8 mouse cellular contexts compared by ENCODE assay signal in genomic region chr8:84183261-84184084, GRCm38 (mm10). TPM values are rescaled to one million over a fixed set of nuclear protein-coding genes. Genes with fewer than 3 reads are reported as not detected.
DNase-seq lines count a peak whose midpoint lies in the region; ATAC-seq and TF ChIP-seq lines count a peak whose summit lies in the region.

No protein-coding gene starts in this region.

- peak; percentile 77 for DNase-seq in heart, embryonic 10.5 days (ENCODE audit: low spot score)
- DNase-seq in heart, postnatal 25 days (ENCODE audit: low spot score), result no peak
- peak; percentile 40 for DNase-seq in MEL (ENCODE audit: low read depth, low spot score)
- peak; percentile 72 for DNase-seq in embryonic facial prominence, embryonic 11.5 days (ENCODE audit: low spot score)
- peak; percentile 49 for DNase-seq in lung, postnatal 10 days
- peak; percentile 39 to 57 for DNase-seq in thymus, adult 18-20 months
- DNase-seq in urinary bladder, postnatal 36 days (ENCODE audit: low spot score in 2 of 2), result no peak

- peak overlapping the region; percentile 89 for H3K4me2 ChIP-seq in embryonic facial prominence, embryonic 11.5 days (ENCODE audit: low read depth, low read length)
- peak overlapping the region; percentile 78 for H3K4me2 ChIP-seq in hindbrain, embryonic 15.5 days

- peak overlapping the region; percentile 98 for H3K27ac ChIP-seq in heart, embryonic 10.5 days
- no peak overlapping the region for H3K27ac ChIP-seq in MEL (ENCODE audit: control insufficient read depth, low read depth, low read length)
- H3K27ac ChIP-seq in embryonic facial prominence, embryonic 11.5 days (replicated peaks; ENCODE audit: low read depth, low read length), result peak overlapping the region; percentile 89
- peak overlapping the region; percentile 89 for H3K27ac ChIP-seq in hindbrain, embryonic 15.5 days (replicated peaks)

- H3K4me1 ChIP-seq in heart, embryonic 10.5 days, result peaks cover 64% of the 10 kb centered on the region
- H3K4me1 ChIP-seq in MEL (ENCODE audit: control insufficient read depth in 1 of 2, insufficient read depth in 2 of 2, low read length in 2 of 2), result peaks cover 2 to 11% of the 10 kb centered on the region in 2 experiments; a peak in 3 of 4 replicates
- peaks cover 9% of the 10 kb centered on the region for H3K4me1 ChIP-seq in embryonic facial prominence, embryonic 11.5 days (ENCODE audit: control insufficient read depth, insufficient read depth, low read length)
- H3K4me1 ChIP-seq in hindbrain, embryonic 15.5 days (replicated peaks), result peaks cover 63% of the 10 kb centered on the region

- H3K9me3 ChIP-seq in heart, embryonic 10.5 days, result no peaks in the 10 kb centered on the region
- H3K9me3 ChIP-seq in MEL (replicated peaks; ENCODE audit: insufficient read depth, low read length), result no peaks in the 10 kb centered on the region
- no peaks in the 10 kb centered on the region for H3K9me3 ChIP-seq in embryonic facial prominence, embryonic 11.5 days (replicated peaks; ENCODE audit: control insufficient read depth, low read length)
- no peaks in the 10 kb centered on the region for H3K9me3 ChIP-seq in hindbrain, embryonic 15.5 days

- peak in 1 of 2 experiments; percentile 72; a peak in 3 of 4 replicates for TF ChIP-seq POLR2A in MEL (IDR thresholded peaks at IDR 0.05; ENCODE audit: control insufficient read depth in 1 of 2, insufficient read depth in 1 of 2, low read depth in 1 of 2, low read length in 2 of 2, poor library complexity in 1 of 2)

- H3K79me2 ChIP-seq in MEL (ENCODE audit: control insufficient read depth, insufficient read depth, low read length, poor library complexity), result peaks cover 8% of the 10 kb centered on the region; the same call in 1 of the 2 replicates

- H3K4me3 ChIP-seq in heart, embryonic 10.5 days, result peak overlapping the region; percentile 88
- peak overlapping the region; percentile 75 to 97 for H3K4me3 ChIP-seq in MEL (ENCODE audit: control insufficient read depth in 1 of 2, insufficient read depth in 1 of 2, low read depth in 2 of 2, low read length in 2 of 2)
- peak overlapping the region; percentile 83 for H3K4me3 ChIP-seq in embryonic facial prominence, embryonic 11.5 days (ENCODE audit: low read depth, low read length)
- peak overlapping the region; percentile 71 for H3K4me3 ChIP-seq in hindbrain, embryonic 15.5 days

- 0 out of 2 replicates have a peak, but pooled peaks have one; percentile 10 for ATAC-seq in embryonic facial prominence, embryonic 11.5 days (replicated peaks; ENCODE audit: insufficient number of reproducible peaks, low FRiP score, low TSS enrichment, low read depth)
- ATAC-seq in hindbrain, embryonic 15.5 days (ENCODE audit: low FRiP score, low read depth), result peak; percentile 47

- no peak for TF ChIP-seq RAD21 in MEL (IDR thresholded peaks at IDR 0.05; ENCODE audit: low read depth, low read length)

- H3K36me3 ChIP-seq in heart, embryonic 10.5 days, result peaks cover 5% of the 10 kb centered on the region; the same call in 1 of the 2 replicates
- no peaks in the 10 kb centered on the region for H3K36me3 ChIP-seq in MEL (ENCODE audit: control insufficient read depth in 1 of 2, insufficient read depth in 2 of 2, low read length in 2 of 2)
- H3K36me3 ChIP-seq in embryonic facial prominence, embryonic 11.5 days (replicated peaks; ENCODE audit: control insufficient read depth, insufficient read depth, low read depth, low read length), result peaks cover 4% of the 10 kb centered on the region
- no peaks in the 10 kb centered on the region for H3K36me3 ChIP-seq in hindbrain, embryonic 15.5 days

- WGBS in heart, embryonic 10.5 days, result 3% methylated on average over 80 of the region's 87 CpGs
- WGBS in embryonic facial prominence, embryonic 11.5 days, result under 1% methylated on average over 83 of the region's 87 CpGs
- 1% methylated on average over 82 of the region's 87 CpGs for WGBS in hindbrain, embryonic 15.5 days

- H3K27me3 ChIP-seq in heart, embryonic 10.5 days (ENCODE audit: insufficient read depth, poor library complexity, severe bottlenecking), result peaks cover 8% of the 10 kb centered on the region; the same call in 1 of the 2 replicates
- no peaks in the 10 kb centered on the region for H3K27me3 ChIP-seq in MEL (ENCODE audit: control insufficient read depth in 1 of 2, insufficient read depth in 2 of 2, low read length in 2 of 2)
- no peaks in the 10 kb centered on the region for H3K27me3 ChIP-seq in embryonic facial prominence, embryonic 11.5 days (ENCODE audit: control insufficient read depth, insufficient read depth, low read length)
- H3K27me3 ChIP-seq in hindbrain, embryonic 15.5 days, result 0 out of 2 replicates have a peak, but pooled peaks cover 3% of the 10 kb centered on the region

- no peak for TF ChIP-seq CTCF in MEL (IDR thresholded peaks at IDR 0.05 in 2 of 3, conservative IDR thresholded peaks at IDR 0.05 in 1 of 3; ENCODE audit: control insufficient read depth in 1 of 3, insufficient read depth in 1 of 3, low read depth in 2 of 3, low read length in 3 of 3, poor library complexity in 1 of 3, severe bottlenecking in 1 of 3)

- no peak for TF ChIP-seq EP300 in MEL (IDR thresholded peaks at IDR 0.05; ENCODE audit: low read depth in 1 of 2, low read length in 2 of 2)

- H3K9ac ChIP-seq in MEL (ENCODE audit: control insufficient read depth, low read depth, low read length, poor library complexity, severe bottlenecking), result peak overlapping the region; percentile 87
- H3K9ac ChIP-seq in embryonic facial prominence, embryonic 11.5 days (replicated peaks; ENCODE audit: low read length), result peak overlapping the region; percentile 99
- peak overlapping the region; percentile 86 for H3K9ac ChIP-seq in hindbrain, embryonic 15.5 days

- intact Hi-C loops in heart, postnatal 25 days (cut with DNase I), result loop anchor here (5.0 to 10.0 kb wide), 2 partner anchors 51 to 141 kb away; partner anchors contain the start of genes Il27ra, Rln3 and Zswim4

TF ChIP-seq in MEL, 35 proteins besides CTCF, POLR2A, EP300 and RAD21 (continues in another document):
- TF ChIP-seq NRF1 (IDR thresholded peaks at IDR 0.05; ENCODE audit: insufficient read depth, low read depth, low read length, poor library complexity, severe bottlenecking), result 0 out of 2 replicates have a peak, but pooled peaks have one; percentile 11
- no peak for TF ChIP-seq TBP (IDR thresholded peaks at IDR 0.05; ENCODE audit: low read depth, low read length)
- TF ChIP-seq UBTF (IDR thresholded peaks at IDR 0.05; ENCODE audit: borderline replicate concordance, insufficient read depth, low read depth, low read length), result 0 out of 2 replicates have a peak, but pooled peaks have one; percentile 52
- TF ChIP-seq ZNF384 (IDR thresholded peaks at IDR 0.05; ENCODE audit: low read depth, low read length), result no peak
- TF ChIP-seq NELFE (IDR thresholded peaks at IDR 0.05; ENCODE audit: low read depth, low read length), result 0 out of 2 replicates have a peak, but pooled peaks have one; percentile 36
- TF ChIP-seq SMC3 (IDR thresholded peaks at IDR 0.05; ENCODE audit: low read depth, low read length), result no peak

RNA-seq across cellular contexts. Expression of gene Nanos3, which starts 1.5 kb away (rescaled TPM):
- 1.2 and 2.3 TPM in 2 replicates for polyA plus RNA-seq in heart, embryonic 10.5 days (2016; fragmentation: Nextera tagmentation; extraction: Ambion mirVana)
- 1 to 10 TPM in 1 of 2 experiments, under 1 TPM in 1; 0.73 to 1.4 TPM for total RNA-seq in heart, postnatal 25 days (2021)
- total RNA-seq in MEL (2012; rRNA removed), result 0.56 and 2.0 TPM in 2 replicates
- polyA plus RNA-seq in MEL (2012; ENCODE audit: insufficient read depth in 1 of 2, insufficient read length in 2 of 2, low read depth in 1 of 2, low replicate concordance in 2 of 2, missing spikeins in 1 of 2), result 1 to 10 TPM in 1 of 2 experiments, not detected in 1; 1.7 TPM
- 3.9 and 4.7 TPM in 2 replicates for polyA plus RNA-seq in embryonic facial prominence, embryonic 11.5 days (2014; fragmentation: Nextera tagmentation; extraction: Ambion mirVana)
- 8.0 and 8.7 TPM in 2 replicates for polyA plus RNA-seq in hindbrain, embryonic 15.5 days (2015; fragmentation: Nextera tagmentation; extraction: Ambion mirVana)

RNA-seq across cellular contexts. Expression of gene 4930432K21Rik, which starts 35.6 kb away (rescaled TPM):
- polyA plus RNA-seq in heart, embryonic 10.5 days (2016; fragmentation: Nextera tagmentation; extraction: Ambion mirVana), result 0.79 and 1.5 TPM in 2 replicates
- under 1 TPM; 0.10 to 0.28 TPM for total RNA-seq in heart, postnatal 25 days (2021)
- total RNA-seq in MEL (2012; rRNA removed), result 1.3 and 2.2 TPM in 2 replicates
- polyA plus RNA-seq in MEL (2012; ENCODE audit: insufficient read depth in 1 of 2, insufficient read length in 2 of 2, low read depth in 1 of 2, low replicate concordance in 2 of 2, missing spikeins in 1 of 2), result 1 to 10 TPM in 1 of 2 experiments, not detected in 1; 3.0 TPM
- 0.53 and 0.67 TPM in 2 replicates for polyA plus RNA-seq in embryonic facial prominence, embryonic 11.5 days (2014; fragmentation: Nextera tagmentation; extraction: Ambion mirVana)
- 2.3 and 2.8 TPM in 2 replicates for polyA plus RNA-seq in hindbrain, embryonic 15.5 days (2015; fragmentation: Nextera tagmentation; extraction: Ambion mirVana)

RNA-seq across cellular contexts. Expression of gene Cc2d1a, which starts 35.7 kb away (rescaled TPM):
- 19.5 and 19.7 TPM in 2 replicates for polyA plus RNA-seq in heart, embryonic 10.5 days (2016; fragmentation: Nextera tagmentation; extraction: Ambion mirVana)
- 10 to 100 TPM; 10.3 to 11.8 TPM for total RNA-seq in heart, postnatal 25 days (2021)
- 7.3 and 9.1 TPM in 2 replicates for total RNA-seq in MEL (2012; rRNA removed)
- polyA plus RNA-seq in MEL (2012; ENCODE audit: insufficient read depth in 1 of 2, insufficient read length in 2 of 2, low read depth in 1 of 2, low replicate concordance in 2 of 2, missing spikeins in 1 of 2), result 10 to 100 TPM in 1 of 2 experiments, not detected in 1; 18.7 TPM
- 9.5 and 10.0 TPM in 2 replicates for polyA plus RNA-seq in embryonic facial prominence, embryonic 11.5 days (2014; fragmentation: Nextera tagmentation; extraction: Ambion mirVana)
- polyA plus RNA-seq in hindbrain, embryonic 15.5 days (2015; fragmentation: Nextera tagmentation; extraction: Ambion mirVana), result 41.5 and 47.1 TPM in 2 replicates

RNA-seq across cellular contexts. Expression of gene Zswim4, which starts 53.4 kb away (rescaled TPM):
- polyA plus RNA-seq in heart, embryonic 10.5 days (2016; fragmentation: Nextera tagmentation; extraction: Ambion mirVana), result 14.4 and 17.5 TPM in 2 replicates
- total RNA-seq in heart, postnatal 25 days (2021), result 1 to 10 TPM; 8.2 to 8.8 TPM
- total RNA-seq in MEL (2012; rRNA removed), result 3.6 and 4.4 TPM in 2 replicates
- polyA plus RNA-seq in MEL (2012; ENCODE audit: insufficient read depth in 1 of 2, insufficient read length in 2 of 2, low read depth in 1 of 2, low replicate concordance in 2 of 2, missing spikeins in 1 of 2), result 1 to 10 TPM in 1 of 2 experiments, not detected in 1; 7.4 TPM
- 15.3 and 16.9 TPM in 2 replicates for polyA plus RNA-seq in embryonic facial prominence, embryonic 11.5 days (2014; fragmentation: Nextera tagmentation; extraction: Ambion mirVana)
- polyA plus RNA-seq in hindbrain, embryonic 15.5 days (2015; fragmentation: Nextera tagmentation; extraction: Ambion mirVana), result 23.3 and 24.9 TPM in 2 replicates

RNA-seq across cellular contexts. Expression of gene Podnl1, which starts 57.7 kb away (rescaled TPM):
- polyA plus RNA-seq in heart, embryonic 10.5 days (2016; fragmentation: Nextera tagmentation; extraction: Ambion mirVana), result 0.05 and 0.10 TPM in 2 replicates
- total RNA-seq in heart, postnatal 25 days (2021), result not detected
- total RNA-seq in MEL (2012; rRNA removed), result 0.04 and 0.07 TPM in 2 replicates
- under 1 TPM in 1 of 2 experiments, not detected in 1; 0.08 TPM for polyA plus RNA-seq in MEL (2012; ENCODE audit: insufficient read depth in 1 of 2, insufficient read length in 2 of 2, low read depth in 1 of 2, low replicate concordance in 2 of 2, missing spikeins in 1 of 2)
- polyA plus RNA-seq in embryonic facial prominence, embryonic 11.5 days (2014; fragmentation: Nextera tagmentation; extraction: Ambion mirVana), result 0.14 TPM in 1 of 2 replicates, not detected in the other
- 0.35 and 0.44 TPM in 2 replicates for polyA plus RNA-seq in hindbrain, embryonic 15.5 days (2015; fragmentation: Nextera tagmentation; extraction: Ambion mirVana)

Comparison
In these comparisons a context has a peak if more than half of its experiments do, and no peak if none do; other contexts are left out.
1. DNase-seq: peak in heart, embryonic 10.5 days (single experiment), MEL (single experiment), embryonic facial prominence, embryonic 11.5 days (single experiment), lung, postnatal 10 days (single experiment) and thymus, adult 18-20 months (2 of 2); none in heart, postnatal 25 days (single experiment) and urinary bladder, postnatal 36 days (0 of 2).
2. Peak in every context shown above with its lines, with median percentiles within 50 percentile points of each other: H3K4me3 ChIP-seq and H3K9ac ChIP-seq.